Mouse (Mus musculus) spleen, postnatal 4 days (tissue): Measurements from ENCODE around the gene Slc34a3.
"Not testable (repeated sequence)": the region's sequence is repeated elsewhere in the genome, so short reads cannot be mapped to it uniquely, and the experiment has no call there.

Experiments used
- DNase-seq, 2 experiments: peaks; one replicate each; pipeline ENCODE4 v3.0.0; 2022; ENCODE audit warnings: low spot score in 2 of 2

Slc34a3 gene

GRCm38 (mm10) chr2:25234050-25234449 is at the start of gene Slc34a3:
Slc34a3 (minus strand) TSS chr2:25234364.
- no peak for DNase-seq

GRCm38 (mm10) chr2:25278928-25279882 is 45.0 kb upstream of the Slc34a3 start:
- DNase-seq: peak; percentile 85 to 94

- no peak for DNase-seq
Observed at GRCm38 (mm10) chr2:25273010-25273409, 38.8 kb upstream of the Slc34a3 start.

- no peak for DNase-seq
Observed at GRCm38 (mm10) chr2:25272515-25272914, 38.4 kb upstream of the Slc34a3 start.

- DNase-seq: peak; percentile 98 to 99
Observed at GRCm38 (mm10) chr2:25271827-25272511, 37.8 kb upstream of the Slc34a3 start, which contains the start of the genes Ssna1 and Anapc2. Ssna1 (minus strand) TSS chr2:25272438. Anapc2 (plus strand) TSS chr2:25272478.

GRCm38 (mm10) chr2:25267746-25268309 is 33.7 kb upstream of the Slc34a3 start:
- DNase-seq: no peak

GRCm38 (mm10) chr2:25267241-25267640 is 33.1 kb upstream of the Slc34a3 start:
- no peak for DNase-seq

GRCm38 (mm10) chr2:25266720-25267119 is 32.6 kb upstream of the Slc34a3 start:
- DNase-seq: no peak

- DNase-seq: no peak
Observed at GRCm38 (mm10) chr2:25265897-25266656, 31.9 kb upstream of the Slc34a3 start.

GRCm38 (mm10) chr2:25264851-25265250 is 30.7 kb upstream of the Slc34a3 start:
- DNase-seq: no peak

- DNase-seq: no peak
Observed at GRCm38 (mm10) chr2:25264286-25264660, 30.1 kb upstream of the Slc34a3 start.

GRCm38 (mm10) chr2:25263623-25264285 is 29.6 kb upstream of the Slc34a3 start:
- no peak for DNase-seq

- DNase-seq: peak; percentile 59 to 81
Observed at GRCm38 (mm10) chr2:25262795-25263622, 28.8 kb upstream of the Slc34a3 start.

GRCm38 (mm10) chr2:25262291-25262767 is 28.2 kb upstream of the Slc34a3 start, which contains the start of gene Tprn:
Tprn (plus strand) TSS chr2:25262618.
- DNase-seq: peak; percentile 96

GRCm38 (mm10) chr2:25261870-25262269 is 27.7 kb upstream of the Slc34a3 start:
- DNase-seq: no peak

GRCm38 (mm10) chr2:25258887-25259286 is 24.7 kb upstream of the Slc34a3 start:
- DNase-seq: no peak

- not testable (repeated sequence) for DNase-seq
Observed at GRCm38 (mm10) chr2:25257250-25257649, 23.1 kb upstream of the Slc34a3 start.

GRCm38 (mm10) chr2:25256443-25257109 is 22.4 kb upstream of the Slc34a3 start:
- DNase-seq: peak; percentile 68 to 81

GRCm38 (mm10) chr2:25255284-25255779 is 21.2 kb upstream of the Slc34a3 start, which contains the start of gene Tmem203:
Tmem203 (plus strand) TSS chr2:25255439.
- DNase-seq: peak; percentile 83 to 92
